Mouse (Mus musculus): ENCODE results near the gene Exoc6b. TPM values are rescaled to one million over a fixed set of nuclear protein-coding genes. Genes with fewer than 3 reads are reported as not detected.

Exoc6b gene
- total and polyA plus RNA-seq, 3 experiments, result 6.2 to 20.8 (median 15.6) TPM

DNA sequence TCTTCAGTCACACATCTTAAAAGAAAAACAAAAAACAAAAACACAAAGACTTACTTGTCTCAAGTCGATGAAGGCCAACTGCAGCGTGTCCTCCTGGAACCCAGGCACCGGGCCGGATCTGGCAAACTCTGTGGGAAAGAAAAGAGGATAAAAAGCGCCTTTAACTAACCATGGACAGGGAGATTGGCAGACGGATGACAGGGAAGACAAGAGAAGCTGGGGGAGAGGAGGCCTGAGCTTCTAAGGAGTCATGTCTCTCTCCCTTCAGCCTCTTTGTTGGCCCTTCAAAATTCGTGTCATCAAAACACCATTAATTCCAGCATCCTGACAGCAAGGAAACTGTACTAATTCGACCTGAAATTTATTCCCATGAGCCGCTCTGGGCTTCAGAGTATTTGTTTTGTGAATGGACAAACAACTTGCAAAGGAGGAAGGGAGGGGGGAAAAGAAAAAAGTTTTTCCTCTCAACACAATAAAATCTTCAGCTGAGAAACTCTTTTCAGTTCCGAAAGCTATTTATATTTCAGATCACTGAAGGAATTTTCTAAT is 322.4 kb downstream of the Exoc6b start:
- Histone ChIP-seq H3K4me3 (no peak overlapping the region), H3K4me1 (ENCODE audit: control insufficient read depth, insufficient read depth, low read length) (no peaks in the 10 kb centered on the region), H3K36me3 (ENCODE audit: control insufficient read depth, insufficient read depth, low read length) (no peaks in the 10 kb centered on the region), H3K27me3 (ENCODE audit: control insufficient read depth, insufficient read depth, low read length) (no peaks in the 10 kb centered on the region), H3K79me2 (replicated peaks; ENCODE audit: control insufficient read depth, insufficient read depth, low read length) (no peaks in the 10 kb centered on the region), H3K9ac (ENCODE audit: low read depth, low read length) (no peak overlapping the region), H3K27ac (no peak overlapping the region)
- DNase-seq, result no peak
- no peak for TF ChIP-seq CTCF (IDR thresholded peaks at IDR 0.05)
- intact Hi-C loops (cut with DNase I), result no loop called here
- 71% methylated on average over 10 of the region's 10 CpGs for WGBS

DNA sequence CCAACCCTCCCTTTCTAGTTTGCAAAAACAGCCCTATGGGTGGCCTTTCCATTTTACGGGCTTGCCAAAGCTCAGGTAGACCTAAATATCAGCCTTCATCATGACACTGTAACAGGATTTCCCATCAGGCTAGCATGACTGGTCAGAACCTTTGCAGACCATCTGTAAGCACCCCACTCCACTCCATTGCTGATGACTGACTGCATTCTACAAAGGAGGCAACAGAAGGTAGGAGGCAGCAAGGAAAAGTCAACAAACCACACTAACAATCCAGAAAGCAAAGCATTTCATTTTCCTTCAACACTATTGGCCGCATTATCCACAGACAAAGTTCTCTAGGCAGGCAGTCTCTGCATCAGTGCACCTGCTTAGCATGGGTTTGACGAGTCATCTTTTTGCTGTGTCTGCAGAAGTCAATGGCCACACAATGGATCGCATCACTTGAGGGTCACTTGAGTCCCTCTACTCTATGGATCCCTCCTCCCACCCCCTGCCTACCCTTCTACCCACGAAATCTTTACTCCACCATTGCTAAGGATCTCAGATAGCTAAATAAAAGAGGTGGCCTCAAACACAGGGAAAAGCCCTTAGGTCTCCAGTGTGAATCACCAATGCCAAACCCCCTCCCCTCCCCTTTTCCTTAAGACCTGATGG is 323.0 kb downstream of the Exoc6b start:
- 95% methylated on average over 5 of the region's 5 CpGs for WGBS
- no peak for TF ChIP-seq POLR2A (IDR thresholded peaks at IDR 0.05; ENCODE audit: insufficient read depth, low read depth, low read length)
- TF ChIP-seq EP300 (IDR thresholded peaks at IDR 0.05; ENCODE audit: insufficient read depth, low read depth, low read length), result no peak
- no peak for TF ChIP-seq CTCF (IDR thresholded peaks at IDR 0.05)

DNA sequence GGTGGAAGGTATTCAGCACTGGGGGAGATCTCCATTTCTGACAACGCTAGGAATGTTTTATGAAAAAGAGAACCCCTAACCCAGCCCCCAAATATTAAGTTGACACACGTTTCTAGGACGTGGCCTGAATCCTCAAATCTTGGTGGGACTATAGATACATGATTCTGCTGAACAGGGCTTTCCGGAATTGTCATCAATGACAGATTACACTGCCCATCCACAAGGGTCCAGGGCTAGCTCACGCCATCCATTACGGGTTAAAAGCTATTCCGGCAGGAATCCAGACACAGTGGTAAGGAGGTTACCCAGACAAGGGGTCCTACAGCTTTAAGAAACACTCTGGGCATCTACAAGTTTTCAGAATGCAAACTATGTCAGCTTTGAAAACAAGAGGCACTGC is 323.7 kb downstream of the Exoc6b start:
- H3K36me3 ChIP-seq (ENCODE audit: control insufficient read depth, insufficient read depth, low read length), result no peaks in the 10 kb centered on the region
- no peaks in the 10 kb centered on the region for H3K4me1 ChIP-seq (ENCODE audit: control insufficient read depth, insufficient read depth, low read length)
- intact Hi-C loops (cut with DNase I), result no loop called here
- H3K27ac ChIP-seq, result no peak overlapping the region
- no peaks in the 10 kb centered on the region for H3K79me2 ChIP-seq (replicated peaks; ENCODE audit: control insufficient read depth, insufficient read depth, low read length)
- H3K27me3 ChIP-seq (ENCODE audit: control insufficient read depth, insufficient read depth, low read length), result no peaks in the 10 kb centered on the region
- DNase-seq, result no peak
- no peak overlapping the region for H3K4me3 ChIP-seq
- no peak overlapping the region for H3K9ac ChIP-seq (ENCODE audit: low read depth, low read length)
- TF ChIP-seq EP300 (IDR thresholded peaks at IDR 0.05; ENCODE audit: insufficient read depth, low read depth, low read length) (no peak), POLR2A (IDR thresholded peaks at IDR 0.05; ENCODE audit: insufficient read depth, low read depth, low read length) (no peak), CTCF (IDR thresholded peaks at IDR 0.05) (no peak)
- 94% methylated on average over 7 of the region's 7 CpGs for WGBS

More for the DNA sequence above, 323.0 kb downstream of the Exoc6b start:
- Histone ChIP-seq H3K9ac (ENCODE audit: low read depth, low read length) (no peak overlapping the region), H3K79me2 (replicated peaks; ENCODE audit: control insufficient read depth, insufficient read depth, low read length) (no peaks in the 10 kb centered on the region), H3K27ac (no peak overlapping the region), H3K4me3 (no peak overlapping the region), H3K4me1 (ENCODE audit: control insufficient read depth, insufficient read depth, low read length) (no peaks in the 10 kb centered on the region), H3K27me3 (ENCODE audit: control insufficient read depth, insufficient read depth, low read length) (no peaks in the 10 kb centered on the region), H3K36me3 (ENCODE audit: control insufficient read depth, insufficient read depth, low read length) (no peaks in the 10 kb centered on the region)
- intact Hi-C loops (cut with DNase I), result no loop called here
- no peak for DNase-seq

DNA sequence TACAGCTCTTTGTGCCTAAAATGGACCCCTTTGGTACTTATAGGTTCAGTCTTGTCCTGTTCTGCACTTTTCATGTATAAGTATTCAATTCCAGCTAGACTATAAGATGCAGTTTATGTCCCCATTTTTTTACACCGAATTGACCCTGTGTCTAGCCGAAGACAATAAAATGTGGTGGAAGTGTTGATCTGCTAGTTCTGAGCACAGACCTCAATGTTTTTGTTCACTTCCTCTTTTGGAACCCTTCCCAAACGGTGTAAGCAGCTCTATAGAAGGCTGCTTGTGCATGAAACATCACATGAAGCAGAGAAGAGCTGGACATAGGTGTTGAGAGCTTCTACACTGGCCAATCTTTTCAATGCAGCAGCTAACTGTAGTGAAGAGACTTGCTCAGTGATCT is 327.1 kb downstream of the Exoc6b start:
- no peak overlapping the region for H3K27ac ChIP-seq
- no peaks in the 10 kb centered on the region for H3K27me3 ChIP-seq (ENCODE audit: control insufficient read depth, insufficient read depth, low read length)
- DNase-seq, result no peak
- WGBS, result 37% methylated on average over 3 of the region's 3 CpGs
- no peaks in the 10 kb centered on the region for H3K79me2 ChIP-seq (replicated peaks; ENCODE audit: control insufficient read depth, insufficient read depth, low read length)
- H3K9ac ChIP-seq (ENCODE audit: low read depth, low read length), result no peak overlapping the region
- no peaks in the 10 kb centered on the region for H3K36me3 ChIP-seq (ENCODE audit: control insufficient read depth, insufficient read depth, low read length)
- no peak overlapping the region for H3K4me3 ChIP-seq
- no peak for TF ChIP-seq POLR2A (IDR thresholded peaks at IDR 0.05; ENCODE audit: insufficient read depth, low read depth, low read length)
- no peak for TF ChIP-seq EP300 (IDR thresholded peaks at IDR 0.05; ENCODE audit: insufficient read depth, low read depth, low read length)
- TF ChIP-seq CTCF (IDR thresholded peaks at IDR 0.05), result no peak
- no peaks in the 10 kb centered on the region for H3K4me1 ChIP-seq (ENCODE audit: control insufficient read depth, insufficient read depth, low read length)
- intact Hi-C loops (cut with DNase I), result no loop called here

DNA sequence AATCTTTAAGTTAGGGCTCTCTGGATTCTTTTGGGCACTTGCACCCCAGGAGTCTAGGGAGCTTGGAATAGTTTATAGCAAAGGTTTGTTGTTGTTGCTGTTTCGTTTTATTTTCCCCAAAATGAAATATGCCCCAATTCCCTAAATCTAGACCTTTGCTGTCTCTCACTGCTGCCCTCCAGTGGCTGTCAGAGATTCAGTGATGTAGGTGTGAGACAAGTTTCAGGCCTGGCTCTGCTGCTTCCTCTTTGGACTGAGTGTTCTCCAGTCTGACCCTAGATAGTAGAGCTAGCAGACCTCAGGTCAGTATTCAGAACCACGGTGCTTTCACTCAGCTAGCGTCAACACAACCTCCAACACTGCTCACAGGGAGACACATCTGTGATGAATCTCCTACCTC is 332.4 kb downstream of the Exoc6b start:
- WGBS, result 60% methylated on average over 3 of the region's 3 CpGs
- H3K9ac ChIP-seq (ENCODE audit: low read depth, low read length), result no peak overlapping the region
- peak; percentile 35 to 45 for DNase-seq
- H3K79me2 ChIP-seq (replicated peaks; ENCODE audit: control insufficient read depth, insufficient read depth, low read length), result no peaks in the 10 kb centered on the region
- peak; percentile 80 for TF ChIP-seq CTCF (IDR thresholded peaks at IDR 0.05)
- TF ChIP-seq EP300 (IDR thresholded peaks at IDR 0.05; ENCODE audit: insufficient read depth, low read depth, low read length), result no peak
- H3K4me1 ChIP-seq (ENCODE audit: control insufficient read depth, insufficient read depth, low read length), result no peaks in the 10 kb centered on the region
- intact Hi-C loops (cut with DNase I), result loop anchor here (10.0 kb wide), 1 partner anchor 92 kb away; no protein-coding TSS in a partner anchor
- H3K27me3 ChIP-seq (ENCODE audit: control insufficient read depth, insufficient read depth, low read length), result no peaks in the 10 kb centered on the region
- no peak overlapping the region for H3K27ac ChIP-seq
- H3K36me3 ChIP-seq (ENCODE audit: control insufficient read depth, insufficient read depth, low read length), result no peaks in the 10 kb centered on the region
- H3K4me3 ChIP-seq, result no peak overlapping the region

DNA sequence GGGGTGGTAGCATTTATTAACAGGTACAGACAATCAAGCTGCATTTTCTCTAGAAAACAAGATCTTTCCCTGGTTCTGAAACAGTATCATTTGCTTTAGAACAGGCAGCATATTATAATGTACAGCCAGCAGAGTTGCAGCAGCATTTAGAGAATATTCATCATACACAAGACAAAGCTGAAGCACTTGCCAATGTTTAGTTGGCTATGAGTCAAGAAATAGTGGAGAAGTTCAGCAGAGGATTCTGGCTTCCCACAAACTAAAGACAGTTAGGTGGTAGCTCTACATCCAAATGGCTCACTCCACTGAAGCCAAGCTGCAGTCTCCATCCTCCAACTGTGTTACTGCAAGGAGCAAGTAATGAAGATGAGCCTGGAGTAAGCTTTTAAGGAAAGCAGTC is 342.4 kb downstream of the Exoc6b start:
- no peaks in the 10 kb centered on the region for H3K79me2 ChIP-seq (replicated peaks; ENCODE audit: control insufficient read depth, insufficient read depth, low read length)
- TF ChIP-seq CTCF (IDR thresholded peaks at IDR 0.05) (no peak), POLR2A (IDR thresholded peaks at IDR 0.05; ENCODE audit: insufficient read depth, low read depth, low read length) (no peak)

More for the DNA sequence above, 342.4 kb downstream of the Exoc6b start:
- peaks cover 2% of the 10 kb centered on the region; the same call in 1 of the 2 replicates for H3K4me1 ChIP-seq (ENCODE audit: control insufficient read depth, insufficient read depth, low read length)
- no peak overlapping the region for H3K27ac ChIP-seq
- no peaks in the 10 kb centered on the region for H3K27me3 ChIP-seq (ENCODE audit: control insufficient read depth, insufficient read depth, low read length)
- no peak for DNase-seq
- intact Hi-C loops (cut with DNase I), result no loop called here
- H3K4me3 ChIP-seq, result no peak overlapping the region
- H3K9ac ChIP-seq (ENCODE audit: low read depth, low read length), result no peak overlapping the region
- no peaks in the 10 kb centered on the region for H3K36me3 ChIP-seq (ENCODE audit: control insufficient read depth, insufficient read depth, low read length)

Measured in heart, adult 2 months (tissue).